Comparison of ENCODE assay signal across 8 mouse cellular contexts in genomic region chr7:13277081-13277480, GRCm38 (mm10). TPM values are rescaled to one million over a fixed set of nuclear protein-coding genes. Genes with fewer than 3 reads are reported as not detected.
DNase-seq lines count a peak whose midpoint lies in the region; ATAC-seq and TF ChIP-seq lines count a peak whose summit lies in the region.

TSS of gene Lig1 (plus strand) at chr7:13277283.

- H3K9me3 ChIP-seq in hindbrain, embryonic 14.5 days (ENCODE audit: control insufficient read depth, low read length) = no peaks in the 10 kb centered on the region
- H3K9me3 ChIP-seq in midbrain, embryonic 12.5 days = no peaks in the 10 kb centered on the region

- no peaks in the 10 kb centered on the region; the same call in 1 of the 2 replicates for H3K4me1 ChIP-seq in kidney, adult 2 months (ENCODE audit: control insufficient read depth, insufficient read depth, low read length)
- H3K4me1 ChIP-seq in hindbrain, embryonic 14.5 days (replicated peaks; ENCODE audit: control insufficient read depth, insufficient read depth, low read length) = peaks cover 6% of the 10 kb centered on the region; the same call in 1 of the 2 replicates
- H3K4me1 ChIP-seq in midbrain, embryonic 12.5 days = peaks cover 5% of the 10 kb centered on the region; the same call in 1 of the 2 replicates

- no peak for ATAC-seq in common myeloid progenitor, adult 5-6 weeks (replicated peaks; ENCODE audit: low read depth, poor library complexity, severe bottlenecking)
- ATAC-seq in hindbrain, embryonic 14.5 days (ENCODE audit: low FRiP score) = no peak
- ATAC-seq in midbrain, embryonic 12.5 days (ENCODE audit: low FRiP score, low read depth) = no peak

- WGBS in kidney, adult 2 months = 98% methylated on average over 16 of the region's 16 CpGs
- 97% methylated on average over 16 of the region's 16 CpGs for WGBS in hindbrain, embryonic 14.5 days
- 95% methylated on average over 16 of the region's 16 CpGs for WGBS in midbrain, embryonic 12.5 days

- TF ChIP-seq CTCF in kidney, adult 2 months (conservative IDR thresholded peaks at IDR 0.05; ENCODE audit: insufficient read depth, insufficient read length, low read depth, low read length) = no peak

- H3K4me2 ChIP-seq in hindbrain, embryonic 14.5 days (replicated peaks) = peak within 1 kb of the TSS; percentile 75
- peak within 1 kb of the TSS; percentile 69 for H3K4me2 ChIP-seq in midbrain, embryonic 12.5 days (replicated peaks)

- no peak for TF ChIP-seq POLR2A in kidney, adult 2 months (IDR thresholded peaks at IDR 0.05; ENCODE audit: low read depth, low read length)

- peak within 1 kb of the TSS; percentile 63 for H3K9ac ChIP-seq in hindbrain, embryonic 14.5 days
- peak within 1 kb of the TSS; percentile 70 for H3K9ac ChIP-seq in midbrain, embryonic 12.5 days (replicated peaks)

- no peak for DNase-seq in kidney, adult 2 months
- no peak for DNase-seq in kidney, adult 11 months
- peak; percentile 19 for DNase-seq in ES-CJ7 (ENCODE audit: low read depth, low spot score)
- no peak for DNase-seq in hindbrain, embryonic 14.5 days (ENCODE audit: low spot score)
- no peak for DNase-seq in ovary, adult 18-20 months (ENCODE audit: low spot score)
- DNase-seq in B cell, adult 2 months = no peak

- H3K36me3 ChIP-seq in kidney, adult 2 months (ENCODE audit: control insufficient read depth, insufficient read depth, low read length) = no peaks in the 10 kb centered on the region
- peaks cover 37% of the 10 kb centered on the region for H3K36me3 ChIP-seq in hindbrain, embryonic 14.5 days (replicated peaks; ENCODE audit: control insufficient read depth, insufficient read depth)
- peaks cover 51% of the 10 kb centered on the region for H3K36me3 ChIP-seq in midbrain, embryonic 12.5 days

- H3K27me3 ChIP-seq in kidney, adult 2 months (replicated peaks; ENCODE audit: control insufficient read depth, insufficient read depth, low read length) = no peaks in the 10 kb centered on the region
- no peaks in the 10 kb centered on the region for H3K27me3 ChIP-seq in hindbrain, embryonic 14.5 days (ENCODE audit: control insufficient read depth, insufficient read depth, low read length)
- no peaks in the 10 kb centered on the region for H3K27me3 ChIP-seq in midbrain, embryonic 12.5 days

- no peak within 1 kb of the TSS for H3K27ac ChIP-seq in kidney, adult 2 months (ENCODE audit: insufficient read depth, low read depth, low read length)
- H3K27ac ChIP-seq in hindbrain, embryonic 14.5 days = peak within 1 kb of the TSS; percentile 88; the same call in 1 of the 2 replicates
- peak within 1 kb of the TSS; percentile 90 for H3K27ac ChIP-seq in midbrain, embryonic 12.5 days (replicated peaks)

- peak within 1 kb of the TSS; percentile 99 for H3K4me3 ChIP-seq in kidney, adult 2 months (ENCODE audit: insufficient read depth, low read depth, low read length)
- peak within 1 kb of the TSS; percentile 64 for H3K4me3 ChIP-seq in hindbrain, embryonic 14.5 days (replicated peaks; ENCODE audit: low read length)
- peak within 1 kb of the TSS; percentile 69 for H3K4me3 ChIP-seq in midbrain, embryonic 12.5 days

RNA-seq across cellular contexts. Expression of gene Lig1, which starts in this region (rescaled TPM):
- 3.4 TPM in 2 replicates for polyA plus RNA-seq in kidney, adult 2 months (2012; rRNA removed)
- 94.5 and 102 TPM in 2 replicates for total RNA-seq in common myeloid progenitor, adult 5-6 weeks (2017)
- 32.7 and 37.7 TPM in 2 replicates for polyA plus RNA-seq in hindbrain, embryonic 14.5 days (2014; fragmentation: Nextera tagmentation; extraction: Ambion mirVana)
- 98.0 and 100 TPM in 2 replicates for polyA plus RNA-seq in midbrain, embryonic 12.5 days (2016; fragmentation: Nextera tagmentation; extraction: Ambion mirVana)
